Mouse (Mus musculus) monocyte, adult 2 months (primary cell): ENCODE data around the gene Emilin3.
"Not testable (repeated sequence)": the region's sequence is repeated elsewhere in the genome, so short reads cannot be mapped to it uniquely, and the experiment has no call there.

Experiments
- DNase-seq, 2 experiments: peaks; one replicate each; pipeline ENCODE4 v3.0.0; 2022; ENCODE audit warnings: low spot score in 2 of 2, low read depth in 1 of 2

Gene Emilin3

DNA sequence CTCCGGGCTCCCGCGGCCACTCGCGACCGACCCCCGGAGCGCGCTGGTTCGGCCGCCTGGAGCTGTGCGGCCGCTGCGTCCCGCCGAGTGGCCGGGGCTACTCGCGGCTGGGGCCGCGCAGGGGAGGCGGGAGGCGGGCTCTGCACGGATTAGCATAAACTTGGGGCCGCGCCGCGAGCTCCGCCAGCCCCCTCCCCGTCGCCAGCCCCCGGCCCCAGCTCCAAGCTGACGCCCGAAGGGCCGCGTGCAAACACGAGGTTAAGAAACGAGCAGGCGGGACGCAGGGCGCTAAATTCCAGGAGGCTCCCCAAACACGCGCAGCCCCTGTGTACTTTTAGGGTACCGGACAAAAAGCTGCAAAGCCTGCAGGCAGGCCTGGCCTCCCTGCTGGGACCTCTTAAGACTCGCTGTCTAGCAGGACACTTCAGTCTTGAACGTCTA lies at the start of gene Emilin3:
Emilin3 (minus strand) TSS at position 98 of the 441 bp plus-strand sequence.
- no peak for DNase-seq

DNA sequence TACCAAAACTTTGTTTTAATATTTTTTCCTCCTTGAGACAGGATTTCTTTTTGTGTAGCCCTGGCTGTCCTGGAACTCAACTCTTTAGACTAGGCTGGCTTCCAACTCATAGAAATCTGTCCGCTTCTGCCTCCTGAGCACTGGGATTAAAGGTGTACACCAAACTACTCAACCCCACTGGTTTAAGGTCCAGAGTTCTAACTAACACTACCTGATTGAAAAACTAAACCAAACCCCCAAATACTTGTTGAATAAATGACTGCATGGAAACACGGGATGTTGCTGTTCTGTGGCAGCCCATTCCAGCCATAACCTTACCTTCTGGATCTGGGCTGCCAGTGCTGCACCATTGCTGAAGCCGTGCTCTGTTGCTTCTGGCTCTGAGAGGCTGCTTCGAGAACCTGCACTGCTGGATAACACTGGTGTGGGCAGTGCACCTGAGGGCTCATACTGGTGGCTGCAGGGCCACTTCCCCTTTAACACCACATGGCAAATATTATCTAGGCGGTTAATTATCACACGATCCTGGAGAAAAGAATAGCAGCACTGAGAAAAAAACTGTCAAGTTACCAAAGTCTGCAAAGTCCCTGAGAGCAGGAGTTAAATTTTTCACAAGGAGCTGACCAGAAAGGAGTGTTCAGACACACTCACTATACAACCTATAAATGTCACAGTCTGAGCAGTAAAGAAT lies 49.0 kb upstream of the Emilin3 start:
- DNase-seq = no peak

DNA sequence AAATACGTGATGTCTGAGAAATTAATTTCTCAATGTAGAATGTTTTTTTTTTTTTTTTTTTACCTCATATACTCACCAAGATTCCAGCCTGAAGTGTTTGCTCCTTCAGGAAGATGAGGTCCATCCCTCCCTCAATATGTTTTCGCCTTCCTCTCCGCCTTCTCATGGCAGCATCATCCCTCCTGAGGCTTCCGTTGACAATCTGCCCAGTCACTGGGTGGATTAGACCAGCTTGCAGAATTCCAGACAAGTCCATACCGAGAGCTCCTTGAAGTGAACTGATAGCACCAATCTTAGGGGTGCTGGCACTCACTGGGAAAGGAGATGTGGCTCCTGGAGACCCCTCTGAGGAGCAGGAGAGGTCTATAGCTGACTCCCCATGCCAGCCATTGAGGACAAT lies 47.8 kb upstream of the Emilin3 start:
- DNase-seq = no peak

- no peak for DNase-seq
These were observed 46.6 kb upstream of the Emilin3 start for GRCm38 (mm10) chr2:160958737-160959136.

DNA sequence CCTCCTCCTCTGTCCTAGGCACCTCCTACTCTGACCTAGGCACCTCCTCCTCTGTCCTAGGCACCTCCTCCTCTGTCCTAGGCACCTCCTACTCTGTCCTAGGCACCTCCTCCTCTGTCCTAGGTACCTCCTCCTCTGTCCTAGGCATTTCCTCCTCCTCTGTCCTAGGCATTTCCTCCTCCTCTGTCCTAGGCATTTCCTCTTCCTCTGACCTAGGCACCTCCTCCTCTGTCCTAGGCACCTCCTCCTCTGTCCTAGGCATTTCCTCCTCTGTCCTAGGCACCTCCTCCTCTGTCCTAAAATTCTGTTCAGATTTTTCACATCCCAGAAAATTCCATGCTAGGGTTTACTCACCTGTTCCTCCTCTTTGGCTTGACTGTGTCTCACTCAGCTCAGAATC lies 45.7 kb upstream of the Emilin3 start:
- DNase-seq = not testable (repeated sequence)

DNA sequence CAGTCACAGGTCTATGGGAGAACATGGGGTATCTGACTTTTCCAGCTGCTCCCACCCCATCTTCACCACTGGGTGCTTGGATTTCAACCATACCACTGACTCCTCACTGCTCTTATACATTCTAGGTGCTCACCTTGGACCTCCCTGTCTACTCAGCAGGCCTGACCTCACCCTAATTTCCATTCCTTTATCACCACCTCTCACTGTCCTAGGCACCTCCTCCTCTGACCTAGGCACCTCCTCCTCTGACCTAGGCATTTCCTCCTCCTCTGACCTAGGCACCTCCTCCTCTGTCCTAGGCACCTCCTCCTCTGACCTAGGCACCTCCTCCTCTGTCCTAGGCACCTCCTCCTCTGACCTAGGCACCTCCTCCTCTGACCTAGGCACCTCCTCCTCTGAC lies 45.2 kb upstream of the Emilin3 start:
- not testable (repeated sequence) for DNase-seq

GRCm38 (mm10) chr2:160955331-160955730 lies 43.2 kb upstream of the Emilin3 start:
- no peak for DNase-seq

DNA sequence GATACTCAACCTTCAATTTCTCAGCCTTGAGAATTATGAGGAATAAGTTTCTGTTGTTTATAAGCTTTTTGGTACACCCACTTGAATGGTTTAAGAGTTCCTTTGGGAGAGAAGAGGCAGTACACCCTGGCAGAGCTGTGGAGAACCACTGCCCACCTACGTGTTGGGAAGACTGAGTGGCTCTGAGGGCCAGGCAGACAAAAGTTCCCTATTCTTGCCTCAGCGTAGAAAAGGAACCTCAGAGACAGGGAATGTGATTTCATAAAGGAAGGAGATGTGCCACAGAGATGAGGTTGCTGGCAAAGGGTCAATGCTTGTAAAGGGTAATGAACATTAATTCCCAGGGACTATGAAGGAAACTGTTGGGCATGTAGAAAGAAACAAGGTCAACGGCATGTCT lies 42.4 kb upstream of the Emilin3 start:
- no peak for DNase-seq

DNA sequence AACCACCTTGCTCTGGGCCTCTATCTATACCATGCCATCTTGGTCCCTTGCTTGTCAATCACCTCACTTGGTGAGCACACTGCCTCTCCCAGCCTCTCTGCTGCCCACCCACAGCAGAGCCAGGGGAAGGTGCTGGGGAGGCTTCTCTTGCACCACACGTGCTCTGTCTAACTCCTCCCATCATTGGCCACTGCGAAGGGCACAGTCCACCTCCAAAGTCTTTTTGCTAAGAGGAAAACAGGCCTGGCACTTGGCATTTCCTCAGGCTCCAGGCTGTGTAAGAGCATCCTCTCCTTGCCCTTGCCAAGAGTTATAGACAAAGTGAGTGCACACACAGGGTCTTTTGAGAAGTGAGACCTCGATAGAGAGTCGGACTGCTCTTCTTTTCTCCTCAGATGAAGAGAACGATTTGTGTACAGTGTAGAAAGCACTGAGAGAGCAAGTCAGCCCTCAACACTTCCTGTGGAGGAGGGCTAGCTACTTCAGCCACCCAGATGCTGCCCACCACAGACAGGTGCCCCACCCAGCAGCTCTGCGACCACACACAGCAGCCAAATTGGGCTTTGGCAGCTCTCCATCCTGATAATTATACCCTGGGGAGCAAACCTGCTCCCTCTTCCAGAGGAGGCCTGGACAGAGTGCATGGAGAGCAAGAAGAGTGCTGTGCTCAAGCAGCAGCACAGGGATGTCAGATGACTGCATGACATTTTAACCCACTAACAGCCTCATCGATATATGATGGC lies 41.2 kb upstream of the Emilin3 start:
- no peak for DNase-seq

DNA sequence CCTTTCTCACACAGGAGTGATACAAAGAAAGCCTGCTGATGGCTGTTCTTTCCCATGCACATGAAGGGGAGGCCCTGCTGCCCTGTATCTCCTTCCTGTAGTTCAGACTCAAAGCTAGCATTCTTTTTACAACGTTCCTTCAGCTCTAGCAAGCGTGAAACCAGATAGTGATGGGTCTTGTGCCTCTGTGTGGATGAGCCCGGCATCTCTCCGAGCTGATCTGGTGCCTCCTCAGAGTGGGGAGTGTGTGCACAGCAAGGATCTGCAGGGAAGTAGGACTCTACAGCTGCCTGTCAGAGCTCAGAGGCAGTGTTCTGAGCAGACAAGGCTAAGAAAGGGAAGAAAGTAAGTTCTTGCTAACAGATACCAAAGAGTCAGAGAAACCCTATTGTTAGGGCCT lies 39.5 kb upstream of the Emilin3 start:
- no peak for DNase-seq

- DNase-seq = no peak
These were observed 30.3 kb upstream of the Emilin3 start for GRCm38 (mm10) chr2:160942443-160942842.

DNA sequence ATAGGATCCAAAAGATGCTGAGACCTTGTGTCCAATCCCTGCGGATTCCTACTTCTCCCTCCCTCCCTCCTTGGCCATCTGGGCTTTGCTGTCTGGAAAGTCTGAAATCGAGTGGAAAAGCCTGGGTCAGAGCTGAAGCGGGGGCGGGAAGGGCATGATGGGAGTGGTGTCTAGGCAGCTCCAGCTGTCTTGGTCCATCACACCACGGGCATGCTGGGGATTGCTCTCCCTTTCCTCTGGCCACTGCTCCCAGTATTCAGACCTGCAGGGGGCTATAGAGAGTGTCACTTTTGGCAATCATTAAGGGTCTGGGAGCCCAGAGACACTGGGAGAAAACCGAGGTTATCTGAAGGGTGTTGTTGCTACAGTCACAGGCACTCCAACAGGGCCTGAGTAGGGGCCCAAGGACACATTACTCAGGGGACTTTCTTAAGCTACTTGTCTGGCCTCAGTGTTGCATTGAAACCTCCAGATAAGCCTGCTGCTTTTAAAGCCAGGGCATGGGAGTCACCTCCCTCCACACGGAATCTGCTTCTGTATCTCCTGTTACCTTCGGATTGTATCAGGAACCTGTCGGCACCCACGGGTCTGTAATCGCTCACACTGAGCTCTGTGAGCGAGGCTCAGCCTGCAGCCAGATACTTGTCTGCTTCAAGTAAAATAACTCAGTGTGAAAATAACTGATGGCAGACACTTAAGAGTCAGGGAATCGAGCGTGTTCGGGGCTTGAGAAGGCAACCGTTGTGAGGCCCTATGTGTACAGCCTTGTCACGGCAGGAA lies 29.0 kb upstream of the Emilin3 start:
- no peak for DNase-seq

DNA sequence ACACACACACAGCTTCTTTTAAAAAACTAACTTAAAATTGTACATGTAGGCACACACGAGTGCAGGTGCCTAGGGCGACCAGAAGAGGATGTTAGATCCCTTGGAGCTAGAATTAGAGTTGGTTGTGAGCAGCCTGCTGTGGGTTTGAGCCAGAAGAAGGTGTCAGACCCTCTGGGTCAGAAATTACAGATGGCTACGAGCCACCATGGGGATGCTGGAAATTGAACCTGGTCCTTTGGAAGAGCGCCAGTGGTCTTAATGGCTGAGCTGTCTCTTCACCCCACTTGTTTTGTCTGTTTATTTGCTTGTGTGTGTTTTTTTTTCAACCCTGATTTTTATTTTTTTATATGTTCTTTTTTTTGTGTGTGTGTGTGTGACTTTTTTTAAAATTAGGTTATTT lies 22.3 kb upstream of the Emilin3 start:
- DNase-seq = no peak

DNA sequence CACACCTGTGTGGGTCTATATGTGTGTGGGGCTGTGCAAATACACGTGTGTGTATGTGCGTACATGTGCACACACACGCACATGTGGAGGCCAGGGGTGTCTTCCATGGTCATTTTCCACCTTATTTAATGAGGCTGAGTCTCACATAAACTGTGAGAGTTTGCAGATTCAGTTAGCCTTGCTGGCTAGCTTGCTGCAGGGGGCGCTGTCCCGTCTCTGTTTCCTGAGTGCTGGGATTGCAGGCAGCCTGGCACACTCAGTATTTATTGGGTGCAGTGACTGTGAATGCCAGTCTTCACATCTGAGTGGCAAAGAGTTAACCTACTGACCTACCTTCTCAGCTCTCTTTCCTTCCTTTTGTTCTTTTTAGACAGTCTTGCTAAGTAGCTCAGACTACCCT lies 21.8 kb upstream of the Emilin3 start:
- no peak for DNase-seq

DNA sequence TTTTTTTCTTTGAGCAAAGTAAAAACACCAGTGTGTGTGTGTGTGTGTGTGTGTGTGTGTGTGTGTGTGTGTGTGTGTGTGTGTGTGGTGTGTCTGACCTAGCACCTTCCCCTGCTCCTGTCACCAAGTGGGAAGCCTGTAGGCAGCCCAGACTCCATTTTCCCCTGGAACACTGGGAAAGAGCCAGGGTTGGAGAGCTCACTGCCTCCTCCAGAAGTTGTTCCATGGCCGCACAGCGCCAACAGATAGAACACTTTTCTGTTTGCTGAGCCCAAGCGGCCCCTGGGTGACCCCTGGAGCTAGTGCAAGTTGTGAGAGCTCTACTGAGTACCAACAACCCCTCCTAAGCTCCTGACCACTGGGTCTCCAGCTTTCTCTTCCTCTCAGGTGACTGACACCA lies 20.9 kb upstream of the Emilin3 start:
- no peak for DNase-seq

DNA sequence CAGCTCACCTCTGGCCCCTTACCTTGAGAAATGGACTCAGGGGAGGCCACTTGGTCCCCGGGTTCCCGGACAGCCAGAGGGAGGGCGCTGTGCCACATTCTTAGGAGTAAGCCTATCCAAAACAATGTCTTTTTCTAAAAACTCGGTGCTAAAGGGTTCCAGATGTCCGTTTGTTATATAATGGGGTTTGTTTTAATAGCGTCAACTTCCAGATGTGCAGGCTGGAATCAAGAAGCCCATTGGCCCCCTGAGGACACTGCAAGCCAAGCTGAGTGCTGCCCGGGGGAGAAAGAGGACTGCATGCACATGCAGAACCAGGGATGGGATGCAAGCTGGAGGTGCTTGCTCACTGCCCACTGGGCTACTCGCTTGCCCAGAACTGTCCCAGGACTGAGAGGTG lies 20.2 kb upstream of the Emilin3 start:
- DNase-seq = no peak

GRCm38 (mm10) chr2:160931378-160931777 lies 19.2 kb upstream of the Emilin3 start:
- DNase-seq = no peak

DNA sequence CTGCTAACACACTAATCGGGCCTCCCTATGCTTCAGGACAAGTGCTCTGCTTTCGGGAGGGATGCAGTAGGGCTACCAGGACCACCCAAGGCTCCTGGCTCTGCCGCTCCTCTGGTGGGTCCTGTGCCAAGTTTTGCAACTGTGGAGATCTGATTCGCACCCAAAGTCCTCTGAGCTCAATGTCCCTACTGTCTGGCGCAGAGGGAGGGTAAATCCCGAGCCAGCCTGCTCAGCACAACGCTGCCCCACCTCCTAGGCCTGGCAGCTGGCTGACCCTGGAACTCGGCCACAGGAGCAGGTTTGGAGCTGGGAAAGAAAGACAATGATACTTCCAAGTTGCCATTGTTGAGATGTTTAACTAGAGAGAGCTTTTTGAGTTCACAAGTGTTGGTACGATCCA lies 13.1 kb upstream of the Emilin3 start:
- DNase-seq = no peak

- DNase-seq = no peak
These were observed 9.2 kb upstream of the Emilin3 start for GRCm38 (mm10) chr2:160921285-160921684.

DNA sequence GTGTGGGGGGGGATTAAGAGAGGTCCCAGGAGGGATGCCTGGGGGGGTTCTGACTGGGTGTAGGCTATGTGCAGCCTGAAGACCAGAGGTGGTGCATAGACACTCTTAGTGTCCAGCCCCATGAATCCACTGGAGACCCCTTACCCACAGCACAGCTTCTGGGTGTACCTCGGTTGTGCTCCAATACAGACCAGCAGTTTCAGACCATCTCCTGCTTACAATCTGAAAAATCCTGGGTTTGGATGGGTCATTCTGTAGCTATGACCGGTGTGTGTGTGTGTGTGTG lies 6.7 kb upstream of the Emilin3 start:
- no peak for DNase-seq

DNA sequence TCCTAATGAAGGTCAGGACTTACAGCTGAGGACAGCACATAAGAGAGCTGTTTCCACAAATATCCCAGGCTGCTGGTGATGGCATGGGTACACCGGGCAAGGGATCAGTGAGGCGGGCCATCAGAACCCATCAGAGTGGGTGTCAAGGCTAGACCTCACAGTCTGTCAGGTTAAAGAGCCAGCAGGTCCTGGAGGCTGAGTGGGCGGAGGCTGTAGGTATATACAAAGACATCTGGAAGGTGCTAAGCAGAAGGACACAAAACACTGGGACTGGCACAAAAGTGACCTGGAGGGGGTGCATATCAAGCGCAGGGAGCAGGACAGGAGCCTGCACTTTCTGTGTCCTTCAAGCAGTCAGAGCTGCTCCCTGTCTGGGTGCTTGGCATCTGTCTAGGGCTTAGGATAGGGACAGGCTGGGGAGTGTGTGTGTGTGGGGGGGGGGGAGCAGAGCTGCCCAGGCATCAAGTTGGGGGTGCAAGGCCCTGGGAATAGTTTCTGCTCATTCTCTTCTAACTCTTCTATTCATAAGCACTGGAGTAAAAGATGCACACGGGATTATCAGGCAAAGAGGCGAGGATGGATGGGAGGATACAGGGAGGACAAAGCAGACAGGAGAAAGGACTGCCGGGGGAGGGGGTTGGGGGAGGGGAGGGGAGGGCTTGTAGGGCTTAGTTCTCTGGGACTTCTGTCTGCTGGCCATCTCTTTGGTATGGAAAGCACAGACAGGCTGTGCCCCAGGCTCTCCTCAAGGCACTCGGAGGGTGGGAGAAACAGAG lies 6.2 kb upstream of the Emilin3 start:
- no peak for DNase-seq
